Mouse (Mus musculus) kidney, adult 8-10 months (tissue): ENCODE results near the gene Olfr1371.
A peak's percentile ranks its signal among the peaks of the same experiment; 100 is the strongest.
"Not testable (repeated sequence)": the region's sequence is repeated elsewhere in the genome, so short reads cannot be mapped to it uniquely, and the experiment has no call there.

Source experiments
- DNase-seq, 2 experiments: peaks; one replicate each; pipeline ENCODE4 v3.0.0; 2022

Gene Olfr1371

DNA sequence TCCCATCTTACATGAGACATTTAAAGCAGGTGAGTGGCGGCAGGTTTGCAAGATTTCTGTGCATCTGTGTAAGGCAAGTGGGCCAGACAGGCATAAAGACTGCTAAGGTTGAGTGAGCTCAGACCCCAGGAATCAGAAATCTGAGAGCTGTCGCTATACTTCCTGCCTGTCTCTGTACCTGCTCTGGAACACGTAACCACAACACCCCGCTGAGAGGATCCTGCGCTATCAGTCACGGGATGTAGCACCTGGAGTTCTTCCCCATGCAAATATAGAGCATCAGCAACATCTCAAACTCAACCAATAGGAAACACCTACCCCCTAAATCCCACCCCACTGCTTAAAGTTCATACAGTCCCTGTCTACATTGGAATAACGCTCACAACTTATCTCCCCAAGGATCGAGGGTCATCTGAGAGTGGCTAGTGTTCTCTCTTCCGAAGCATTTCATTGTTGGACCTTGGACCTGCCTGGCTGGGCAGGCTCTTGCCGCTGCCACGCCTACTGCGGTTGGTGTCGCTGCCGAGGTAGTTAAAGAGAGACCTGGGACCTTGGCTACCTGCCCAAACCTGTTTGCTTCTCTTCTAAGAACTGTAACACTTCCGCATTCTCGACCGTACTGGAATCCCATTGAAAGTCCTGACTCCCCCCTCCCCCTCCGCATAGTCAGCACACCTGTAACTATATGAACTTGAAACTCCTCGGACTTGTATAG is 10.3 kb upstream of the Olfr1371 start:
- peak; percentile 97 for DNase-seq

DNA sequence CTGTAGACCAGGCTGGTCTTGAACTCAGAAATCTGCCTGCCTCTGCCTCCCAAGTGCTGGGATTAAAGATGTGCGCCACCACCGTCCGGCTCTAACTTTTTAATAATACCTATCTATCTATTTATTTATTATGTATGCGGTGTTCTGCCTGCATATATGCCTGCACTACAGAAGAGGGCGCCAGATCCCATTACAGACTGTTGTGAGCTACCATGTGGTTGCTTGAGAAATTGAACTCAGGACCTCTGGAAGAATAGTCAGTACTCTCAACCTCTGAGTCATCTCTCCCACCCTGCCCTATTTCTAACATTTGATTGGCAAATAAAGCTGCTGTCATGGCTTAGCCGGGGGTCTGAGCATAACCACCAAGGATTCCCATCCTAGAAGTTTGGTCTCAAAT is 9.1 kb upstream of the Olfr1371 start:
- no peak for DNase-seq

DNA sequence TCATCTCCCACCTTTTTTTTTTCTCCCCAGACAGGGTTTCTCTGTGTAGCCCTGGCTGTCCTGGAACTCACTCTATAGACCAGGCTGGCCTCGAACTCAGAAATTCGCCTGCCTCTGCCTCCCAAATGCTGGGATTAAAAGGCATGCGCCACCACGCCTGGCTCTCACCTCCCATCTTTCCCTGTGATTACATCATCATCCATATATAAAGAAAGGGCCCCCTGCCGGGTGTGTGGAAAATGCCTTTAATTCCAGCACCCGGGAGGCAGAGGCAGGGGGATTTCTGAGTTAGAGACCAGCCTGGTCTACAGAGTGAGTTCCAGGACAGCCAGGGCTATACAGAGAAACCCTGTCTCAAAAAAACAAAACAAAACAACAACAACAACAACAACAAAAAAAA is 8.1 kb upstream of the Olfr1371 start:
- not testable (repeated sequence) for DNase-seq

DNA sequence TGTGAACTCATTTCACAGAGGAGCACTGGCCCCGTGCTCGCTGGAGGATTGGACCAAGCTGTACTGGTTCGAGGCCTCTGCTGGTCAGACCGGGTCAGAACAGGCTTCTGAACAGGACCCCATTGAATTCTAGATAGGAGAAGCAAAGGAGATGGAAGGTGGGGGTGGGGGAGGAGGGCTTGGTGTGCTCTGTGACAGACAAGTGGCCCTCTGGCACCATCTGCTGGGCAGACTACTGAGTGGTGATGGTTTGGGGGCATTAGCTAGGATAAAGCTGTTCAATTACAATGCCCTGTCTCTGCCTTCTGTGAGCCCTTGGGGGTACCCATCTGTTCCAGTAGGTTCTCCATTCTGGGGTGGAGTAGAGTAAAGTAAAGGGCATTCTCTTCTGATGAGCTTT is 6.5 kb upstream of the Olfr1371 start:
- DNase-seq: peak in 1 of 2 experiments; percentile 72

DNA sequence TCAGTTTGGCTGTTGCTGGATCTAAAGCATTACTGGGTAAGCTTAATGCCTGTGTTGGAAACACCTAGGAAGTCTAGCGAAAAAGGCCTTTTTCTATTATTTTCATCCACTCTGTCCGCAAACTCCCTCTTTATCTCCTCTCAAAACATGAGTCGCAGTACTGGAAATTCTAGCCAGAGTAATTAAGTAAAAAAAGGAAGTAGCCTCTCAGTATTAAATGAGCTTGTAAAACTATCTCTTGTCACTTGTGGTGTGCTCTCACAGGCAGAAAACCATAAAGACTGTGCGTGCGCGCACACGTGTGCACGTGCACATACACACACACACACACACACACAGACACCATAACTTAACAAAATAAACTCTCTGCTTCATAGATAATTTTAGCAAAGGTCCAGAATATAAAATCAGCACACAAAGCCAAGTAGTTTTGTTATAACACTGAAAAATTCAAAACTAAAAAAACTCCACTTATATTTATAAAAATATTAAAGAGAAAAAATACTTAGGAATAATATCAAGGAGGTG is 17.2 kb downstream of the Olfr1371 start:
- DNase-seq: not testable (repeated sequence)

DNA sequence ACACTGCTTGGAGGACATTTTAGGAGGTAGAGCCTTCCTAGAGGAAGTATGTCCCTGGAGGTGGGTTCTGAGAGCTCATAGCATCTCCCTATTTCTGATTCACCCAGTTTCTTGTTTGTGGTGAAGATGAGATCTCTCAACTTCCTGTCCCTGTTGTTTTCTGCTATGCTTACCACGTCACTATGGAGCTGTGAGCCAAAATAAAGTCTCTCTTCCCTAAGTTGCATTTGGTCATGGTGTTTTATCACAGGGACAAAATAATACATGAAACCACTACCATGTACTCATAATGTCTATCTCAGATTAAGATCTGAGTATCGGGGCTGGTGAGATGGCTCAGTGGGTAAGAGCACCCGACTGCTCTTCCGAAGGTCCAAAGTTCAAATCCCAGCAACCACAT is 33.1 kb downstream of the Olfr1371 start:
- DNase-seq: not testable (repeated sequence)

DNA sequence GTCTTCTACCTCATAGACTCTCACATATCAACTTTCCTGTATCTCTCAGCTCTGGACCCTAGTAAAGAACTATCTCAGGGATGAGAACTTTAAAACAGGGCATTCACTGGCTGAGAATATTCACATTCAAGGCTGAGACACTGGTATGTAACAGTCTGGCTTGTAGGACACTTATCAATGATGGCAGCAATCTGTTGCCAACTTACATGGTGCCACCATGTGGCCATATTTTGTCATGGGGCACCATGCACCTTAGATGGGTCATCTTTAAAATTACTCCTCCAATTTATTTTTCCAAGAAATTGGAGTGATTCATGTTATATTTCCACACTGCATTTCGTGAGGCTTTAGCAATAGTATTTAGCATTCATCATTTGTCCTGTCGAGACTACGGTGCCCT is 33.9 kb downstream of the Olfr1371 start:
- not testable (repeated sequence) for DNase-seq

DNA sequence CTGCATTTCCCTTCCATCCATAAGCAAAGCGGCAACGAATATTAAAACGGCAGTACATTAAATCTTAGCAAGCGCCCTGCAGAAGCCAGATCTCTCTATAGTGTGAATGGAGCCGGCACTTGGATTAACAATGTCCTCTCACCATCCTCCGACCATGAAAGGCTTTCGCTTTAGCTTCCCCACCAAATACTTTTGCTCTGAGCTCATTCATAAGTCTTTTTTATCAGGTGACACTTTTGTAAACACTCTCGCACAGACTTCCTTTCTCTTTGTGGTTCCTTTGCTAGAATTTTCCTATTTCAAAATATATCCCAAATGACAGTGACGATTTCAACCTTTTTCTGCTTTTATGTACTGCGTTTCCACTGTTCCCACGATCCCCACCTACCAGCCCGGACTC is 45.3 kb downstream of the Olfr1371 start:
- no peak for DNase-seq

DNA sequence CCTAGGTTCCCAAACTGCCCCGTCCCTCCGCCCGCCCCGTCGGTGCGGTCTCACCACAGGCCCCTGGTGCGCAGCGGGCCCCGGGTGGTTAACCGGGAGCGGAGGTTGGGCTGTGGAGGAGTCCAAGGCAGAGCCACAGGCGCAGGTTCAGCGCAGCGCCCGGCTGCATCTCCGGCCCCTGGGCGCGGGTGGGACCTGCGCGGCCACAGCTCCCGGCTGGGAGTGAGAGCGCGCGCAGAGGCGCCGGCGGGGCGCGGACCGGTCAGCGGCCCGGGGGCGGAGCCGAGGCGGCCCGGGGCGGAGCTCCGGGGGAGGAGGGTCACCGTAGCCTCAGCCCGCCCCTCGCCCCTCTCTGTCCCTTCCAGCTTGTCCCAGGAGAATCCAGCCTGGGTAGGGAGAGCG is 45.9 kb downstream of the Olfr1371 start:
- DNase-seq: not testable (repeated sequence)

DNA sequence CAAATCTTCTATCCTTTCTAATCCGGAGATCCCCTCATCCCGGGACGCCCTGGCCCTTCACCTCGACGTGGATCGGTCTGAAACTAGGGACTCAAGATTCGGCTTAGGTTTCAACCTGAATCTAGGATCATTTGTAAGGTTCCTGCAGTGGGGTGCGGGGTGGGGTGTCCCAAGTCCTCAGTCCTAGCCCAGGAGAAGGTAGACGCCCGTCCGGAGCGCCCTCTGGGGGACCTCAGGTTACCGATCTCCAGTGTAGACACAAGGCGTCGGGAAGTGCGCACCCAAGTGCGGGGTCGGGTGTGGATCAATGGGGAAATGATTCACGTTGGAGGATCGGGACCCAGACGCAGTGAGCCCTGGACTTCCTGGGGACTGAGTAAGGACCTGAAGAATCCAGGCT is 46.7 kb downstream of the Olfr1371 start:
- DNase-seq: peak; percentile 15 to 41

DNA sequence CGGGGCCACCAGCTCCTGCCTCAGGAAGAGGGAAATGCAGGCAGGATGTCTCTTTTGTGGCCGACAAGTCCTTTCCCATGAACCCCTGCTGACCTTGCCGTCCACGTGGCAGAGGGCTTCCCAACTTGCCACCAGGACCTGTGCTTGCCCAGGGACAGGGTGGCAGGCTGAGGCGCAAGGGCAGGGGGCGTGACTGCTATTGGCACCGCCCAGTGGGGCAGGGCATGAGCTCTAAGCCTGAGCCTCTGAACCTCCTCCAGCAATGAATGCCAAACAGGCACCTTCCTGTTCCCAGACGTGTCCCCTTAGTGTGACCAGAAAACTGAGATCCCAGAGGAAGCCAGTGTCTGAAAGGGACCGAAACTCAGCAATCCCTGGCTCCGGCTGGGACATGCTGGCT is 49.9 kb downstream of the Olfr1371 start:
- DNase-seq: peak; percentile 62 to 70
